Mouse (Mus musculus): ENCODE data around the gene Gsta3. TPM values are rescaled to one million over a fixed set of nuclear protein-coding genes. Genes with fewer than 3 reads are reported as not detected.

Gene Gsta3
- total RNA-seq (2023): 1.2 TPM

DNA sequence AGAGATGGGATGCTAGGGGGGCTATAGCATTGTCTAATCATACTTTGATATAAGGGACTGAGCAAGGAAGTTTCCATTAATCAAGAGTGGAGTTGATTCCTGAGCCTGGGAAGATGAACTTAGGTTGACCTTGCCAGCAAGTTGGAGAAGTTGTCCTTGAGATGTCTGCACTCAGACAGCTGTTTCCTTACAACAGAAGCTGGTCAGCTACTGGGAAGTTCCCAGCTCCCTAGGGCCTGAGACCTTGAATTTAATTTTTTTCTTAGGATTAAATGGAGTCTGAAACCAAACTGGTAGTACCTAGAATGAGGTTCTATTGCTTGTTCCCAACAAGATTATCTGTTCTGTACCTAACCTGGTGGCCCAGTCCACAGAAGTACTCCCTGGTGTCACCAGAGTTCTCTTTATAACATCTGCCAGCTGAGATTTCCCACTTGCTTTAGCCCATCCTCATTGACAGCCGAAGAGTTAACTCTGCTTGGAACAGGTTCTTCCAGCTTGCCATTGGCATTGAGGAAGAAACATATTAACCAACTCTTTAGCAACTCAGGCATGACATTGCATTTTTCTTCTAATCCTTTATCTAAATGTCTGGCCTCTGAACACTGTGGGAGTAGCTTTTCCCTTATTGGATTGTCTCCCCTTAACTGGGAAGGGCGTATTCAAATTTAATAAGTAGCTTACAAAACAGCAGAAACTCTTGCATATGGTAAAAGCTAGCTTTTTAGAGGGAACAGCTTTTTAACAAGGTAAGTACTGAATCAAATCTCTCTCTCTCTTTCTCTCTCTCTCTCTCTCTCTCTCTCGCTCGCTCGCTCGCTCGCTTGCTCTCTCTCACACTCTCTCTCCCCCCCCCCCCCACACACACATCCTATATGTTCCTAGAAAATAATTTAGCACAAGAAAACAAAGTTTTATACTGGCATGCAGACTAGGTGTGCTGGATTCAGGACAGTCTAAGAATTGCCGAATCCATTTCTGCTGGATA is at the start of gene Gsta3:
Gsta3 (plus strand) TSS at position 679 of the 988 bp plus-strand sequence.

DNA sequence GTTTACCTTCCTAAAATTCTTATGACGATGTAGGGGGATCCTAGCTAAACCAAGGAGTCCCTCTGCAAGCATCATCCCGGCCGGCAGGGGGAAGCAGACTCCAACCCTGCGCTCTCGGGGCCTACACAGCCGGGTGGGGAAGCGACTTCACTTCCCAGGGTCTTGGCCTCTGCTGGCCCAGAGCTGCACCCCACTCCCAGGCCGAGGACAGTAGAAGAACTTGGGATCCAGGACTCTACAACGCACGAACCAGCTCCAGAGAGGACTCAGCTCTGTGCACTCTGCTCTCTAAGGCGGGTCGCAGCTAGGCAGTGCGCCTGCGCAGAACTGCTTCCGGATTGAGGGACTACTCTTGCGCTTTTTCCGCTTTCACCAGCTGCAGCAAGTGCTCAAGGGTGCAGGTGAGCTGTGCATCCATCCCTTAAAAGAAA is 21.9 kb upstream of the Gsta3 start, which contains the start of gene Tmem14a:
Tmem14a (plus strand) TSS at position 87 of the 431 bp plus-strand sequence.

Other genes with a start within 250 kb of the Gsta3 start
- 9.8 TPM for gene Tram2, start 161.4 kb upstream of the Gsta3 start, total RNA-seq (2023)
- 0.50 TPM for gene Tmem14a, start 22.0 kb upstream of the Gsta3 start, total RNA-seq (2023)
- 0.30 TPM for gene Khdc1a, start 109.1 kb downstream of the Gsta3 start, total RNA-seq (2023)
- not detected for gene Khdc1c, start 127.7 kb downstream of the Gsta3 start, total RNA-seq (2023)
- not detected for gene Khdc1b, start 143.0 kb downstream of the Gsta3 start, total RNA-seq (2023)